Mouse (Mus musculus): ENCODE measurements around the gene Kat7. TPM values are rescaled to one million over a fixed set of nuclear protein-coding genes. Genes with fewer than 3 reads are reported as not detected.
A peak's percentile ranks its signal among the peaks of the same experiment; 100 is the strongest.

Kat7 gene
- polyA plus RNA-seq, 1 experiment: 55.5 TPM

- peak within 1 kb of the TSS; percentile 77 for H3K27ac ChIP-seq (ENCODE audit: control insufficient read depth, insufficient read depth, low read length)
- TF ChIP-seq POLR2A (IDR thresholded peaks at IDR 0.05; ENCODE audit: control insufficient read depth, extremely low read depth, insufficient read depth, low read length, poor library complexity): peak; percentile 90
- TF ChIP-seq CTCF (IDR thresholded peaks at IDR 0.05; ENCODE audit: borderline replicate concordance, control insufficient read depth, extremely low read depth, insufficient read depth, low read length, poor library complexity): no peak
- H3K4me1 ChIP-seq (replicated peaks; ENCODE audit: control insufficient read depth, insufficient read depth, low read length): peaks cover 28% of the 10 kb centered on the region
- peak within 1 kb of the TSS; percentile 99 for H3K4me3 ChIP-seq (ENCODE audit: control insufficient read depth, insufficient read depth, low read length)
- H3K36me3 ChIP-seq (ENCODE audit: control insufficient read depth, insufficient read depth, low read length): no peaks in the 10 kb centered on the region
- peak; percentile 91 for DNase-seq
- H3K27me3 ChIP-seq (ENCODE audit: control insufficient read depth, insufficient read depth, low read length): no peaks in the 10 kb centered on the region
- under 1% methylated on average over 27 of the region's 27 CpGs for WGBS
These were observed 26.6 kb upstream of the Kat7 start, which contains the start of gene Fam117a for GRCm38 (mm10) chr11:95336568-95337128. Gene Fam117a (plus strand): TSS chr11:95337018.

- no peak for DNase-seq
- WGBS: 82% methylated on average over 5 of the region's 5 CpGs
- no peak overlapping the region for H3K27ac ChIP-seq (ENCODE audit: control insufficient read depth, insufficient read depth, low read length)
- H3K4me1 ChIP-seq (replicated peaks; ENCODE audit: control insufficient read depth, insufficient read depth, low read length): peaks cover 23% of the 10 kb centered on the region
- H3K4me3 ChIP-seq (ENCODE audit: control insufficient read depth, insufficient read depth, low read length): no peak overlapping the region
- no peaks in the 10 kb centered on the region for H3K27me3 ChIP-seq (ENCODE audit: control insufficient read depth, insufficient read depth, low read length)
- TF ChIP-seq POLR2A (IDR thresholded peaks at IDR 0.05; ENCODE audit: control insufficient read depth, extremely low read depth, insufficient read depth, low read length, poor library complexity) (no peak), CTCF (IDR thresholded peaks at IDR 0.05; ENCODE audit: borderline replicate concordance, control insufficient read depth, extremely low read depth, insufficient read depth, low read length, poor library complexity) (no peak)
- H3K36me3 ChIP-seq (ENCODE audit: control insufficient read depth, insufficient read depth, low read length): no peaks in the 10 kb centered on the region
These were observed 24.5 kb upstream of the Kat7 start for GRCm38 (mm10) chr11:95334448-95335060.

DNA sequence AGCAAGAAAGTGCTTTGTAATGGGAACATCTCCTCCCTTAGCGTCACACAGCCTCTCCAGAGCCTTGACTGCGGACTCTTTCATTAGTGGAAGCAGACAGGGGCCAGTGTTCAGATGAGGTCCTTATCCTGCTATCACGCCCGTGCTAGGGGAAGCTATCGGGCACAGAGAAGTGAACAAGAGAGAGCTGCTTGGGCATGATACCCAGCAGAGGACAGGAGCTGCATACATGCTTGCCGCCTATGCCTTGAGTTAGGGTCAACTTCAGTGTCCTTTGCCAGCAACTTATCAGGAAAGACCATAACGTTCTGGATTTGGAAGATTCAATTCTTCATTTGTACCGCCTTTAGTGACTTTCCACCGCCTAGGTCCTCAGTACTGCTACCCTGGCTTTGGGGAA is 23.8 kb upstream of the Kat7 start:
- no peak for TF ChIP-seq POLR2A (IDR thresholded peaks at IDR 0.05; ENCODE audit: control insufficient read depth, extremely low read depth, insufficient read depth, low read length, poor library complexity)
- peak overlapping the region; percentile 95 for H3K27ac ChIP-seq (ENCODE audit: control insufficient read depth, insufficient read depth, low read length)
- no peaks in the 10 kb centered on the region for H3K36me3 ChIP-seq (ENCODE audit: control insufficient read depth, insufficient read depth, low read length)
- H3K4me3 ChIP-seq (ENCODE audit: control insufficient read depth, insufficient read depth, low read length): no peak overlapping the region
- peaks cover 21% of the 10 kb centered on the region for H3K4me1 ChIP-seq (replicated peaks; ENCODE audit: control insufficient read depth, insufficient read depth, low read length)
- 94% methylated on average over 9 of the region's 9 CpGs for WGBS
- H3K27me3 ChIP-seq (ENCODE audit: control insufficient read depth, insufficient read depth, low read length): no peaks in the 10 kb centered on the region
- peak; percentile 18 for DNase-seq

GRCm38 (mm10) chr11:95333209-95333608 is 23.2 kb upstream of the Kat7 start:
- Histone ChIP-seq H3K27ac (ENCODE audit: control insufficient read depth, insufficient read depth, low read length) (peak overlapping the region; percentile 95), H3K4me3 (ENCODE audit: control insufficient read depth, insufficient read depth, low read length) (no peak overlapping the region), H3K4me1 (replicated peaks; ENCODE audit: control insufficient read depth, insufficient read depth, low read length) (peaks cover 18% of the 10 kb centered on the region), H3K36me3 (ENCODE audit: control insufficient read depth, insufficient read depth, low read length) (no peaks in the 10 kb centered on the region), H3K27me3 (ENCODE audit: control insufficient read depth, insufficient read depth, low read length) (no peaks in the 10 kb centered on the region)
- peak; percentile 33 for DNase-seq
- 5% methylated on average over 4 of the region's 4 CpGs for WGBS
- TF ChIP-seq POLR2A (IDR thresholded peaks at IDR 0.05; ENCODE audit: control insufficient read depth, extremely low read depth, insufficient read depth, low read length, poor library complexity) (no peak), CTCF (IDR thresholded peaks at IDR 0.05; ENCODE audit: borderline replicate concordance, control insufficient read depth, extremely low read depth, insufficient read depth, low read length, poor library complexity) (no peak)

DNA sequence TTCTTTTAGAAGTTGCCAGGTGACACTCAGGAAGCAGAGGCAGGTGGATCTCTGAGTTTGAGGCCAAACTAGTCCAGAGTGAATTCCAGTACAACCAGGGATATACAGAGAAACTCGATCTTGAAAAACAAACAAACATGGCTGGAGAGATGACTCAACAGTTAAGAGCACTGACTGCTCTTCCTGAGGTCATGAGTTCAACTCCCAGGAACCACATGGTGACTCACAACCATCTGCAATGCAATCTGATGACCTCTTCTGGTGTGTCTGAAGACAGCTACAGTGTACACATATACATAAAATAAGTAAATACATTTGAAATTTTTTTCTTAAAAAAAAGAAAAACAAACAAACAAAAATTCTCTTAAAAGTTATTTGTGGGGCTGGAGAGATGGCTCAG is 20.6 kb upstream of the Kat7 start:
- Histone ChIP-seq H3K27me3 (ENCODE audit: control insufficient read depth, insufficient read depth, low read length) (no peaks in the 10 kb centered on the region), H3K4me1 (replicated peaks; ENCODE audit: control insufficient read depth, insufficient read depth, low read length) (peaks cover 18% of the 10 kb centered on the region), H3K4me3 (ENCODE audit: control insufficient read depth, insufficient read depth, low read length) (no peak overlapping the region), H3K27ac (ENCODE audit: control insufficient read depth, insufficient read depth, low read length) (no peak overlapping the region), H3K36me3 (ENCODE audit: control insufficient read depth, insufficient read depth, low read length) (no peaks in the 10 kb centered on the region)
- DNase-seq: no peak
- no peak for TF ChIP-seq POLR2A (IDR thresholded peaks at IDR 0.05; ENCODE audit: control insufficient read depth, extremely low read depth, insufficient read depth, low read length, poor library complexity)
- no peak for TF ChIP-seq CTCF (IDR thresholded peaks at IDR 0.05; ENCODE audit: borderline replicate concordance, control insufficient read depth, extremely low read depth, insufficient read depth, low read length, poor library complexity)
- WGBS: 70% methylated on average over 1 of the region's 1 CpGs

GRCm38 (mm10) chr11:95328629-95329028 is 18.6 kb upstream of the Kat7 start:
- Histone ChIP-seq H3K4me1 (replicated peaks; ENCODE audit: control insufficient read depth, insufficient read depth, low read length) (peaks cover 13% of the 10 kb centered on the region), H3K4me3 (ENCODE audit: control insufficient read depth, insufficient read depth, low read length) (no peak overlapping the region), H3K27me3 (ENCODE audit: control insufficient read depth, insufficient read depth, low read length) (no peaks in the 10 kb centered on the region), H3K36me3 (ENCODE audit: control insufficient read depth, insufficient read depth, low read length) (no peaks in the 10 kb centered on the region), H3K27ac (ENCODE audit: control insufficient read depth, insufficient read depth, low read length) (no peak overlapping the region)
- no peak for DNase-seq
- 96% methylated on average over 5 of the region's 5 CpGs for WGBS
- TF ChIP-seq CTCF (IDR thresholded peaks at IDR 0.05; ENCODE audit: borderline replicate concordance, control insufficient read depth, extremely low read depth, insufficient read depth, low read length, poor library complexity) (no peak), POLR2A (IDR thresholded peaks at IDR 0.05; ENCODE audit: control insufficient read depth, extremely low read depth, insufficient read depth, low read length, poor library complexity) (no peak)

Data from thymus, adult 2 months (tissue).